Mouse (Mus musculus) activated CD4-positive, CD25-positive, alpha-beta regulatory T cell (primary cell): Measurements from ENCODE around the gene Stk31. TPM values are rescaled to one million over a fixed set of nuclear protein-coding genes. Genes with fewer than 3 reads are reported as not detected.

Experiments used
- polyA plus RNA-seq, 2 experiments: library from polyadenylated mRNA; unstranded; fragments of 100-300 nt; shearing (Covaris generic); gene quantifications; one replicate each; pipeline ENCODE4 v1.2.1; 2017

Stk31 gene
- polyA plus RNA-seq, result not detected

GRCm38 (mm10) chr6:49395316-49395715 lies at the start of gene Stk31:
TSS of gene Stk31 (plus strand) at chr6:49395604.

DNA sequence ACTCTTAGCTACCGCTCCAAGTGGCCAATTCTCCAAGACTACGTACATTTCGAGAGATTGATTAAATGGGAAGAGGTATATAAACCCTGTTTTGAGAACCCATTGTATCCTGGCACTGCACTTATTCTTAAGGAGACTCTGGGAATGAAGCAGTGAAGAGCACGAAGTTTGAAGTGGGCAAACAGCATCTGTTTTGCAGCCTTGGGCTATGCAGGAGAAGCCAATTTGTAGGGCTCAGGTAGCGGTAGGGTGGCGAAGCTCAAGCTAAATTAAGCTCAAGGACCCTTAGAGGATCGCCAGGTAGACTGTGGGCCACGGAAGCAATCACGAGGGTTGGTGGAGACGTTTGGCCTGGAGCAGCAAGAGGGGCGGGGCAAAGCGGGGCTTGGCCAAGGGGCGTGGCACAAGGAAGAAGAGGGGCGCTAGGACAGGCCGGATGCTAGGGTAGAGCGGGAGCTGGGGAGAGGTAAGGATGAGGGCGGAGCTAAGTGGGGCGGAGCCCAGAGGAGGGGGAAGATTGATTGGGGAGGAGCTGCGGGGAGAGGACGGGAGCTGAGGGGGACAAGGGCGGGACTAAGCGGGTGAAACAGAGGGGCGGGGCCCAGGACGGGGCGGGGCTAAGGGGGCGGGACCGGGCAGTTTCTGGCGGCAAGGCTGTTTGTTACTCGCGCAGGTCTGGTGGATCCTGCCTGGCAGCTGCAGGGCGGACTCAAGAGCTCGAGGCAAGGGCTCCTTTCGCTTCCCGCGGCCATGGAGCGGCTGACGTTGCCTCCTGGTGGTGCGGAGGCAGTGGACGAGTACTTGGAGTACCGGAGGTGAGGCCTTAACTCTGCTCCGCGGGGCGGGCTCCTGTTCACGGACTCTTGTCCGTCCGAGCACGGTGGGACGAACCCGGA lies 28.0 kb upstream of the Stk31 start, which contains the start of gene Fam221a:
Gene Fam221a, plus strand, starts transcription at position 581 of the 896 bp plus-strand sequence.

Other genes starting within 250 kb of the Stk31 start
- 10 to 100 TPM in 1 of 2 experiments, 1 to 10 TPM in 1; 8.5 to 22.4 TPM for gene Igf2bp3, start 180.6 kb upstream of the Stk31 start, polyA plus RNA-seq
- gene Tra2a, start 131.6 kb upstream of the Stk31 start, polyA plus RNA-seq, result 10 to 100 TPM; 42.2 to 53.3 TPM
- gene Ccdc126, start 76.3 kb upstream of the Stk31 start, polyA plus RNA-seq, result 10 to 100 TPM; 13.1 to 13.9 TPM
- 1 to 10 TPM; 3.3 to 6.9 TPM for gene Fam221a, start 27.9 kb upstream of the Stk31 start, polyA plus RNA-seq